Mouse (Mus musculus) forebrain, embryonic 11.5 days (tissue): ENCODE measurements around the gene Capn5. TPM values are rescaled to one million over a fixed set of nuclear protein-coding genes. Genes with fewer than 3 reads are reported as not detected.

ENCODE experiments used
- ATAC-seq: fragments of 200-750 bp; cut with Nextera tagmentation; replicated peaks from 2 replicates; pipeline ENCODE4 v1.8.0; 2017; ENCODE audit warnings: moderate TSS enrichment; ENCODE audit not compliant: low FRiP score
- DNase-seq: peaks from one replicate; pipeline ENCODE4 v3.0.0-alpha.2; 2017; ENCODE audit warnings: low spot score
- H3K27ac ChIP-seq: fragments of 300-500 bp; sonication (generic); 2 replicates; pipeline ENCODE4 v1.5.1; 2014; ENCODE audit warnings: low read depth, low read length
- H3K27me3 ChIP-seq: fragments of 300-500 bp; sonication (generic); 2 replicates; pipeline ENCODE4 v1.6.1; 2014; ENCODE audit warnings: mild to moderate bottlenecking, low read length, mixed read lengths; ENCODE audit not compliant: control insufficient read depth, insufficient read depth
- H3K36me3 ChIP-seq: fragments of 300-500 bp; sonication (generic); 2 replicates; pipeline ENCODE4 v1.6.1; 2014; ENCODE audit warnings: mild to moderate bottlenecking, low read length, moderate library complexity, mixed read lengths; ENCODE audit not compliant: control insufficient read depth, insufficient read depth
- H3K4me1 ChIP-seq: fragments of 300-500 bp; sonication (generic); replicated peaks from 2 replicates; pipeline ENCODE4 v1.6.1; 2014; ENCODE audit warnings: low read length, mixed read lengths; ENCODE audit not compliant: control insufficient read depth, insufficient read depth
- H3K4me2 ChIP-seq: fragments of 300-500 bp; sonication (generic); 2 replicates; pipeline ENCODE4 v1.6.1; 2014; ENCODE audit warnings: low read depth, mild to moderate bottlenecking, low read length, moderate library complexity, mixed read lengths; ENCODE audit not compliant: severe bottlenecking
- H3K4me3 ChIP-seq: fragments of 300-500 bp; sonication (generic); 2 replicates; pipeline ENCODE4 v1.5.1; 2014; ENCODE audit warnings: low read depth, low read length
- H3K9ac ChIP-seq: fragments of 300-500 bp; sonication (generic); 2 replicates; pipeline ENCODE4 v1.6.1; 2014; ENCODE audit warnings: low read length
- H3K9me3 ChIP-seq: fragments of 300-500 bp; sonication (generic); 2 replicates; pipeline ENCODE4 v1.6.1; 2016; ENCODE audit warnings: low read length, mixed read lengths; ENCODE audit not compliant: control insufficient read depth
- WGBS: fragments of 180-500 bp; shearing (Covaris S2); extraction: QIAGEN DNeasy Blood & Tissue Kit; methylation state at CpG from one replicate; pipeline ENCODE4 v1.1.7; 2014; 5-methylcytosine and 5-hydroxymethylcytosine counted together
- polyA plus RNA-seq: library from polyadenylated mRNA; unstranded; fragments of >200 nt; fragmentation: Nextera tagmentation; extraction: Ambion mirVana; gene quantifications from 2 replicates; pipeline ENCODE4 v1.2.1, GENCODE M21; 2014

Gene Capn5
- polyA plus RNA-seq, 1 experiment from 2014 or later, result 6.1 TPM

DNA sequence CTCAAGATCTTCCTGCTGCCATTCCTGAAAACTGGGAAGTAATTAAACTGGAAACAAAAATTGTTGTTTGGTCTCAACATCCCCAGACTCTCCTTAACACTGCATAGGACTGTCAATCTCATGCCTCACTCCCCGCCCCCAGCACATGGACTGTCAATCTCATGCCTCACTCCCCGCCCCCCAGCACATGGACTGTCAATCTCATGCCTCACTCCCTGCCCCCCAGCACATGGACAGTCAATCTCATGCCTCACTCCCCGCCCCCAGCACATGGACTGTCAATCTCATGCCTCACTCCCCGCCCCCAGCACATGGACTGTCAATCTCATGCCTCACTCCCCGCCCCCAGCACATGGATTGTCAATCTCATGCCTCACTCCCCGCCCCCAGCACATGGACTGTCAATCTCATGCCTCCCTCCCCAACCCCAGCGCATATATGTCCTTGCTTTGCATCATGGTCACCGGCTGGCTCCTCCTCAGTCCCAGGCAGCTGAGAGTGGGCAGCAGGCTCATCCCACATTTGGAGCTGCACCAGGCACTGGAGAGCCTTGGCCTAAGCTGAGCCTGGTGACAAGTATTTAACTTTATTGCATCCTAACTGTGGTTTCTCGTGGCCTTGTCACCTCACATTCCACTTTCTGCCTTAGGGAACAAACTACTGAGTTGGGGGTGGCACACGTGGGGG is 29.2 kb downstream of the Capn5 start:
- no peak for DNase-seq
- Histone ChIP-seq H3K36me3 (no peaks in the 10 kb centered on the region), H3K4me2 (no peak overlapping the region), H3K9ac (no peak overlapping the region), H3K4me3 (no peak overlapping the region), H3K27me3 (no peaks in the 10 kb centered on the region), H3K9me3 (no peaks in the 10 kb centered on the region), H3K27ac (no peak overlapping the region), H3K4me1 (peaks cover 3% of the 10 kb centered on the region; the same call in 1 of the 2 replicates)
- WGBS, result 84% methylated on average over 10 of the region's 10 CpGs
- ATAC-seq, result no peak

DNA sequence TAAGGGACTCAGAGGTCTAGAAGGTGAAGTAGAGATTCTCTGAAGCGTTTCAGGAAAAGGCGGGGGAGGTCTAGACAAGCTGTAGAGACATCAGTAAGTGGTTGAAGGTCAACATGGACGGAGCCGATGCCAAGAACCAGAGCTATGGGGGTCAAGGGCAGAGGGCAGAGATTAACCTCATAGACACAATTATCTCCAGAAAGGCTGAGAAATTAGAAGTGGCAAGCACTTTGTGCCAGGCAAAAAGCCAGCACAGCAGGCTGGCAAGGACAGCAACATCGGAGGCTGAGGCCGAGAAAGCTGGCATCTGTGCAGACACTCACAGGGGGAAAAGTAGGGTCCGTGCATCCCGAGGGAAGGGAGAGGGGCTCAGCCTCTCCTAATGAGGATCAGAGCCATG is 30.3 kb downstream of the Capn5 start:
- no peak overlapping the region for H3K27ac ChIP-seq
- 78% methylated on average over 8 of the region's 8 CpGs for WGBS
- no peaks in the 10 kb centered on the region for H3K27me3 ChIP-seq
- H3K36me3 ChIP-seq, result no peaks in the 10 kb centered on the region
- no peak overlapping the region for H3K4me2 ChIP-seq
- ATAC-seq (no peak), DNase-seq (no peak)
- H3K9me3 ChIP-seq, result no peaks in the 10 kb centered on the region
- H3K9ac ChIP-seq, result no peak overlapping the region
- H3K4me3 ChIP-seq, result no peak overlapping the region
- peaks cover 3% of the 10 kb centered on the region; the same call in 1 of the 2 replicates for H3K4me1 ChIP-seq

DNA sequence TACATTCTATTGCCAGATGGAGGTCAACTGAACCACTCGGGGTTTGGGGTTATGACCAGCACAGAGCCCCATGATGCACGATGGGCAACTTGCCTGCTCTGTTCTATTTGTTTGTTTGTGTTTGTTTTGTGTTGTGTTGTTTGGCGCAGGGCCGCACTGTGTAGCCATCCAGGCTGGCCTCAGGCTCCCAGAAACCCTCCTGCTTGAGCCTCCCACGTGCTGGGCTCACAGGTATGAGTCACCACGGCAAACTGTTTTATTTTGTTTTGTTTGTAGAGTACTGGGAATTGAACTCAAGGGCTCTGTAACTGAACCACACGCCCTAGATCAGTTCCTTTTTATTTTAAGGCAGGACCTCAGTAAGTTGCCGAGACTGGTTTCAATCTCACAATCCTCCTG is 31.6 kb downstream of the Capn5 start:
- Histone ChIP-seq H3K27ac (no peak overlapping the region), H3K36me3 (no peaks in the 10 kb centered on the region), H3K9ac (no peak overlapping the region), H3K9me3 (no peaks in the 10 kb centered on the region), H3K4me3 (no peak overlapping the region), H3K4me1 (peaks cover 3% of the 10 kb centered on the region; the same call in 1 of the 2 replicates), H3K4me2 (no peak overlapping the region), H3K27me3 (no peaks in the 10 kb centered on the region)
- no peak for ATAC-seq
- no peak for DNase-seq
- 82% methylated on average over 8 of the region's 8 CpGs for WGBS

DNA sequence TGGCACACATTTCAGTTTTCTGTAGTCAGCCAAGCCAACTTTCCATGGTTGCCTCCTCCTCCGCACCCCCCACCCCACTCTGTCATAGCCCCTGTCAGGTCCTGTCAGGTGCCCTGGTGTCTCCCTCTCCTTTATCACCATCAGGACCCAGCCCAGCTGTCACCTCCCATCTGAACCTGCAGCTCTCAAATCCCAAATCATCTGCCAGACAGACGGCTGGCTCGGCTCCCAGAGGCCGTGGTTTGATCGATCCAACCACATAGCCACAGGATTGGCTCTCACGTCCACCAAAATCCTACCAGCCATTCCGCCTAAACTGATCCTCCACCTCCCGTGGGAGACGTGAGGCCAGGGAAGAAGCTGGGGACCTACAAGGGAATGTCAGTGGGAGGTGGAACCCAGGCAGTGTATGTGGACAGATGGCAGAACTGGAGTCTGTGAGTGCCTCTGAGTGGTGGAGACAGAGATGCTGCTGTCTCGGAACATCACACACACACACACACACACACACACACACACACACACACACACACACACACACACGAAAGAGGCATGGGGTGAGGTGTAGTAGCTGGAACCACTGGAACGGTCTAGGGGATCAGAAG is 32.1 kb downstream of the Capn5 start:
- no peak for DNase-seq
- H3K4me1 ChIP-seq, result peaks cover 3% of the 10 kb centered on the region; the same call in 1 of the 2 replicates
- no peaks in the 10 kb centered on the region for H3K9me3 ChIP-seq
- no peak overlapping the region for H3K27ac ChIP-seq
- 87% methylated on average over 12 of the region's 12 CpGs for WGBS
- ATAC-seq, result no peak
- H3K9ac ChIP-seq, result no peak overlapping the region
- H3K4me3 ChIP-seq, result no peak overlapping the region
- H3K36me3 ChIP-seq, result no peaks in the 10 kb centered on the region
- H3K4me2 ChIP-seq, result no peak overlapping the region
- no peaks in the 10 kb centered on the region for H3K27me3 ChIP-seq

DNA sequence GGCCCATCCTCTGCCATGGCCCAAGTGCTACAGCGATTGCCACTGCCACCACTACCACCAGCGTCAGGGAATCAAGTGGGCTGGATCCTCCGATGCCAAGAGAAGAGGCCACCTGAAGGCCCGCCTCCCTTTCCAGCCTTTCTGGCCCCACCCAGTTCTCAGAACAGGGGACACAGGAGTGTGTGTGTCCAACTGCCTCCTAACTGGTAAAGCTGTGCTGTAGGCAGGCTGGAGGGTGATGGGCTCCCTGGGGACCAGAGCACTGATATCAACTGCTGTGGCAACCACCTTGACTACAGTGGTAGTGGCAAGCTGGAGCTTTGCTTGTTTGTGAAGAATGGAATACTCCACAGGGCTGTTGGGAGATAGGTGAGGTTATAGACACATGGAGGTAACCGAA is 32.7 kb downstream of the Capn5 start, which contains the start of gene Omp:
Gene Omp, minus strand, starts transcription at position 101 of the 400 bp plus-strand sequence.
- Histone ChIP-seq H3K9me3 (no peaks in the 10 kb centered on the region), H3K4me1 (peaks cover 3% of the 10 kb centered on the region; the same call in 1 of the 2 replicates), H3K36me3 (no peaks in the 10 kb centered on the region), H3K4me3 (no peak within 1 kb of the TSS), H3K27me3 (no peaks in the 10 kb centered on the region), H3K4me2 (no peak within 1 kb of the TSS), H3K27ac (no peak within 1 kb of the TSS), H3K9ac (no peak within 1 kb of the TSS)
- ATAC-seq (no peak), DNase-seq (no peak)
- 95% methylated on average over 5 of the region's 5 CpGs for WGBS

DNA sequence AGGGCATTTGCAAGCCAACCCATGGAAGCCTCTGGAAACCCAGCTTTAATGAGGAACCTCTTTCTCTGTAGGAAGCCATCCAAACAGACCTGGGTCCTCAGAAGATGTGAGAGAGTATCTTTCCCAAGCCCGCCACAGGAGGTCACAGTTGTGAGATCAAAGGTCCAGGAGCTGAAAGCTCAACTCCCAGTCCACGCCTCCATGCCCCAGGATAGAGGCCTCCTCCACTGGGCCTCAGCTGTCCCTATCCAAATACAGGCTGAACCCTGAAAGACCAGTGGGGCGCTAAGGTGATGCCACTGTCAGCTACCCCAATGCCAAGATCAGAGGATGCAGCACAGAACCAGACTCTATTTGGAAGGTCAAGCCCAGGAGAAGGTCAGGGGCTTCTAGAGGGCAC is 35.4 kb downstream of the Capn5 start:
- 64% methylated on average over 3 of the region's 3 CpGs for WGBS
- H3K27me3 ChIP-seq, result no peaks in the 10 kb centered on the region

DNA sequence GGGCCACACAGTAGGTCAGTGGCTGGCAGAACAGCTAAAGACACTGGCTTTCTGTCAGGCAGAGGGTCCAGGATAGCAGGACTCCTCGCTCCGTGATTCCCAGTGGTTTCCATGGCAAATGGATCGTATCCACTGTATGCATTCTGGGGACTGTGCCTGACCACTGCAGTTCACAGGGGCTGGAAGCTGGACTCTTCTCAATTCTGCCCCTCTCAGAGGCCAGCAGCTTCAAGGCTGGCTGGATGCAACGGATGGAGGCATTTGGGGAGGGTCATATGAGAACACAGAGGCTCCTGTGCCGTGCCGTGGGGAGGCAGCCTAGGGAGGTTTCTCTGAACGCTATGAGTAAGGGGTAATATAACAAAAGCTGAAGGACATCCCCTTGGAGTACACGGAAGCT is 35.8 kb downstream of the Capn5 start:
- no peak overlapping the region for H3K4me3 ChIP-seq
- no peak overlapping the region for H3K27ac ChIP-seq
- DNase-seq, result no peak
- no peak overlapping the region for H3K9ac ChIP-seq
- H3K4me1 ChIP-seq, result no peaks in the 10 kb centered on the region
- ATAC-seq, result no peak
- no peaks in the 10 kb centered on the region for H3K36me3 ChIP-seq
- no peak overlapping the region for H3K4me2 ChIP-seq
- no peaks in the 10 kb centered on the region for H3K9me3 ChIP-seq
- 67% methylated on average over 8 of the region's 8 CpGs for WGBS
- no peaks in the 10 kb centered on the region for H3K27me3 ChIP-seq

More for the DNA sequence above, 35.4 kb downstream of the Capn5 start:
- Histone ChIP-seq H3K4me3 (no peak overlapping the region), H3K4me1 (no peaks in the 10 kb centered on the region), H3K9ac (no peak overlapping the region), H3K36me3 (no peaks in the 10 kb centered on the region), H3K27ac (no peak overlapping the region), H3K4me2 (no peak overlapping the region), H3K9me3 (no peaks in the 10 kb centered on the region)
- no peak for DNase-seq
- ATAC-seq, result no peak

DNA sequence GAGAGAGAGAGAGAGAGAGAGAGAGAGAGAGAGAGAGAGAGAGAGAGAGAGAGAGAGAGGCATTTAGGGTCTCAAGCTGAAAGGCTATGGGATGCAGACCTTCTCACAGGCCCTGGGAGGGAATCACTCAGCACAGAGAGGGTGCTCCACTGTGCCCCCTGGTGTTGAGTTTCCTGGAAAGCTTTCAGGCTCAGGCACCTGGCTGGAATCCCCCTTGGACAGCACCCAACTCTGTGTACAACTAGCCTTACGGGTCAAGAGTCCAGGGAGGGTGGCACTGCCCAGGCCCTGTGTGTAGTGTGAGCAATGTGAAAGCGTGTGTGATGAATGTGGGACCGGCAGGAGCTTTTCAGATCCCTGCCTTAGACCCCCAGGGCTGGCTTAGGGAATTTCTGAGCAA is 36.9 kb downstream of the Capn5 start:
- DNase-seq (peak; percentile 70), ATAC-seq (no peak)
- Histone ChIP-seq H3K4me3 (no peak overlapping the region), H3K9me3 (no peaks in the 10 kb centered on the region), H3K4me1 (no peaks in the 10 kb centered on the region), H3K9ac (no peak overlapping the region), H3K27ac (no peak overlapping the region), H3K36me3 (no peaks in the 10 kb centered on the region), H3K27me3 (no peaks in the 10 kb centered on the region), H3K4me2 (no peak overlapping the region)
- 60% methylated on average over 3 of the region's 3 CpGs for WGBS

DNA sequence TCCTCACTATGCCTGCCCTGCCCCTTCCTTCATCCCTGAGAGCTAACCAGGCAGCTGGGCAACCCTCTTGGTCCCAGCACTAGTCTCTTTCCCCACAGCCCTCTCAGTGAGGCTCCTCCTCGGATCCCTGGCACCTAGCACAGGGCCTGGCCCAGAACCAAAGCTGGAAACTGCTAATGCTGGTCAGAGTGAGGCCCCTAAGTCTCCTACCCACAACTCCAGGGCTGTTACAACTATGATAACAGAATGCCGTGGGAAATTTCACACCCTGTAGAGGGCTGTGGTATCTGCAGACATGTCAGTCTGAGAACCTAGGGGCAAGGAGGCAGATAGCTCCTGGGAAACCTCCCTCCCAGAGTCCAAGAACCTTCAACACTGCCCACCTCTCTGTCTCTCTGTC is 37.5 kb downstream of the Capn5 start:
- Histone ChIP-seq H3K9ac (no peak overlapping the region), H3K27me3 (no peaks in the 10 kb centered on the region), H3K4me2 (no peak overlapping the region), H3K36me3 (no peaks in the 10 kb centered on the region), H3K4me1 (no peaks in the 10 kb centered on the region), H3K9me3 (no peaks in the 10 kb centered on the region), H3K4me3 (no peak overlapping the region), H3K27ac (no peak overlapping the region)
- no peak for DNase-seq
- 60% methylated on average over 2 of the region's 2 CpGs for WGBS
- ATAC-seq, result no peak
